Mouse (Mus musculus) embryonic fibroblast, embryonic 13.5 days (primary cell): ENCODE results near the gene Nemf. TPM values are rescaled to one million over a fixed set of nuclear protein-coding genes. Genes with fewer than 3 reads are reported as not detected.
A peak's percentile ranks its signal among the peaks of the same experiment; 100 is the strongest.

Experiments used
- H3K27ac ChIP-seq: 2 replicates; pipeline ENCODE4 v1.5.1; 2012; ENCODE audit warnings: low read length, control low read depth, inconsistent platforms; ENCODE audit not compliant: insufficient read depth
- H3K4me1 ChIP-seq: 2 replicates; pipeline ENCODE4 v1.6.1; 2011; ENCODE audit warnings: low read length; ENCODE audit not compliant: control insufficient read depth, insufficient read depth
- H3K4me3 ChIP-seq: 2 replicates; pipeline ENCODE4 v1.5.1; 2011; ENCODE audit warnings: mild to moderate bottlenecking, control low read depth, low read length; ENCODE audit not compliant: insufficient read depth
- CTCF ChIP-seq: IDR thresholded peaks from 2 replicates; pipeline ENCODE4 v1.5.1; 2011; ENCODE audit warnings: mild to moderate bottlenecking, control low read depth, low read length, moderate library complexity, borderline replicate concordance; ENCODE audit not compliant: insufficient read depth
- POLR2A ChIP-seq: IDR thresholded peaks from 2 replicates; pipeline ENCODE4 v1.6.1; 2011; ENCODE audit warnings: low read depth, mild to moderate bottlenecking, control low read depth, low read length, moderate library complexity
- polyA plus RNA-seq: library from polyadenylated mRNA; stranded (reverse); fragments of >200 nt; gene quantifications from 2 replicates; pipeline ENCODE4 v1.2.4, GENCODE M21; 2011; ENCODE audit warnings: low read depth; ENCODE audit not compliant: missing spikeins, insufficient read length

The Nemf gene
- polyA plus RNA-seq, 1 experiment = 70.2 TPM

DNA sequence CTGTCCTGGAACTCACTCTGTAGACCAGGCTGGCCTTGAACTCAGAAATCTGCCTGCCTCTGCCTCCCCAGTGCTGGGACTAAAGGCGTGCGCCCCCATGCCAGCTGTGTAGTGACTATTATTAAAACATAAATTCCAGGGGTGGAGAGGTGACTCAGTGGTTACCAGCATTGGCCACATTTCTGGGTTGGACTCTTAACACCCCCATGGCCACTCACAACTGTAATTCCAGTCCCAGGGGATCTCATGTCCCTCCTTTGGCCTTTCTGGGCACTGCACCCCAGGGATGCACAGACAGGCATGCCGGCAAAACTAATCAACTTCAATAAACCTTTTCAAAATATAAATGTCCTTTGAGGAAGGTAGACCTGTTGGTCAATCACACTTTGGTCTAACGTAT is 58.7 kb downstream of the Nemf start:
- Histone ChIP-seq H3K4me1 (0 out of 2 replicates have a peak, but pooled peaks cover 4% of the 10 kb centered on the region), H3K4me3 (no peak overlapping the region), H3K27ac (no peak overlapping the region)
- TF ChIP-seq POLR2A = no peak
- no peak for TF ChIP-seq CTCF

- Histone ChIP-seq H3K27ac (peak overlapping the region; percentile 76), H3K4me1 (0 out of 2 replicates have a peak, but pooled peaks cover 4% of the 10 kb centered on the region), H3K4me3 (peak overlapping the region; percentile 77)
- TF ChIP-seq CTCF (no peak), POLR2A (no peak)
Measured at GRCm38 (mm10) chr12:69297411-69298150, 59.4 kb downstream of the Nemf start.

DNA sequence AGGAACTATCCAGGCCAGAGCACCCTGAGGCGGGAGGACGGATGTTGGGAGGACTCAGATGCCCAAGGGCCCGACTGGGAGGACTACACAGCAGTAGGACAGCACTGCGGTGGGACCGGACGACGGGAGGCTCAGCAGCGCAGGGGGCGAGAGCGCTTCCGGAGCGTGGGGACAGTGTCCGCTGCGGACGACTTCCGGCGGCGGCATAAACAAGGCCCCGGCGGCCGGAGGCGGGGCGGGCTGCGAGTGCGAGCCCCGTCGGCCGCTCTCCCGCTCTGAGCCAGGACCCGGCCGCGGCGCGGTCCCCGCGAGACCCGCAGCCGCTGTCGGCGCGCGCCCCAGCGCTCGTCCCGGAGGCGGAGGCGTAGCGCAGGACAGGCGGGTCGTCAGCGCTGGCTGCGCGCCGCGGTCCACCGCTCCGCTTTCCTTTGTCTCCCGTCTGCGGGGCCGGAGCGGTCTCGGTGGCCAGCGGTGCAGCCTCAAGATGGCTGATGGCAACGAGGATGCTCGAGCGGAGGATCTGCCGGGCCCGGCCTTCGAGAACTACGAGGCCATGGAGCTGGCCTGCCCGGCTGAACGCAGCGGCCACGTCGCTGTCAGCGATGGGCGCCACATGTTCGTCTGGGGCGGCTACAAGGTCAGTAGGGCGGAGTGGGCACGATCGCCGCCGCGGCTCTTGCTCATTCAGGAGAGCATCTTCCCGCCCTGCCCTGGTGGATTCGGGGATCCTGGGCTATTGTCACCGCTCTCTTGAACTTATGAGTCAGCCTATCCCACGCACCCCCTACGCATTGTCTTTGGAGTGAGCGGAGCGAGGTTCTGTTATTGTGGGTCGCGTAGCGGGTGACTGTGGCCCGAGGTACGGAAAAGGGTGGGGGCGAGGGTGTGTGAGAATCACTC is 60.2 kb downstream of the Nemf start, which contains the start of gene Klhdc2:
TSS of gene Klhdc2 (plus strand) at position 171 of the 900 bp plus-strand sequence.
- Histone ChIP-seq H3K4me1 (0 out of 2 replicates have a peak, but pooled peaks cover 4% of the 10 kb centered on the region), H3K27ac (peak within 1 kb of the TSS; percentile 76), H3K4me3 (peak within 1 kb of the TSS; percentile 77)
- TF ChIP-seq CTCF (no peak), POLR2A (peak; percentile 79)

GRCm38 (mm10) chr12:69295651-69296050 is 61.3 kb downstream of the Nemf start:
- no peak overlapping the region for H3K27ac ChIP-seq
- H3K4me1 ChIP-seq = 0 out of 2 replicates have a peak, but pooled peaks cover 4% of the 10 kb centered on the region
- no peak overlapping the region for H3K4me3 ChIP-seq
- TF ChIP-seq CTCF (no peak), POLR2A (no peak)

- Histone ChIP-seq H3K27ac (no peak overlapping the region), H3K4me3 (no peak overlapping the region), H3K4me1 (0 out of 2 replicates have a peak, but pooled peaks cover 4% of the 10 kb centered on the region)
- TF ChIP-seq POLR2A (no peak), CTCF (no peak)
Measured at GRCm38 (mm10) chr12:69294936-69295335, 62.0 kb downstream of the Nemf start.

DNA sequence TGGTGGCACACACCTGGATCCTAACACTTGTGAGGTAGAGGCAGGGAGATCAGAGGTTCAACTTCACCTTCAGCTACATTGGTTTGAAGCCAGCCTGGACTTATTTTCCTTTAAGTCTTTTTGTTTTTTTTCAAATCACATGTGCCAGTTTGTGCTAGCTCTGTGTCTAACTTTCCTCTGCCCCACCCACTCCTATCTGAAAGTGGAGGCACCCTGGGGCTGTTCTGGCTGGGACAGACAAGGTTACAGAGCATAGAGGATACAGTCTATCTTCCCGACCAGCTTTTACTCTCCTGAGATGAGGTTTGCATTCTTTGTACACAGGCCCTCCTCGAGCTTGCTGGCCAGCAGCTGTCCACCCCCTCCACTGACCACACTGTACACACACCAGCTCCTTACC is 63.1 kb downstream of the Nemf start:
- TF ChIP-seq CTCF (no peak), POLR2A (no peak)

GRCm38 (mm10) chr12:69292401-69292800 is 64.6 kb downstream of the Nemf start:
- no peak overlapping the region for H3K4me3 ChIP-seq
- H3K27ac ChIP-seq = no peak overlapping the region
- TF ChIP-seq POLR2A (no peak), CTCF (no peak)
- 0 out of 2 replicates have a peak, but pooled peaks cover 4% of the 10 kb centered on the region for H3K4me1 ChIP-seq

More for the DNA sequence above, 63.1 kb downstream of the Nemf start:
- Histone ChIP-seq H3K4me3 (no peak overlapping the region), H3K4me1 (0 out of 2 replicates have a peak, but pooled peaks cover 4% of the 10 kb centered on the region), H3K27ac (no peak overlapping the region)

- H3K4me3 ChIP-seq = no peak overlapping the region
- no peak for TF ChIP-seq CTCF
- no peak for TF ChIP-seq POLR2A
- H3K4me1 ChIP-seq = no peaks in the 10 kb centered on the region
- no peak overlapping the region for H3K27ac ChIP-seq
Measured at GRCm38 (mm10) chr12:69288699-69289098, 68.3 kb downstream of the Nemf start.

DNA sequence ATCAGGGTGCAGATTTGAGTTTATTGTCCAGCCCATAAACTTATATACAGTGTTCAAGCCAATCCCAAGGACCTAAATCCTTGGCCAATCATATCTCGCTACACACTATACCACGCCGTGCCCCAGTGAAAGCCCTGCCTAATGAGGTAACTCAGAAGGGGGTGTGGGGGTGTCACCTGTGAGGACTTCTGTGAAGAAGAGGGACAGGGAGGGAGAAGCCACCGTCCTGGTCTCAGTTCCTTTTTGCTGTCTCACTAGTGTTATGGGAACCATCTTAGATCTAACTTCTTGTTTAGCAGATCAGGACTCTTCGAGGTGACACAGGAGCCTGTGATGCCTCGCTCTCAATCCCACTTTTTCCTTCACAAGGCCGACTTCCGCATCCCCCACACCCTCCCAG is 69.4 kb downstream of the Nemf start:
- H3K4me1 ChIP-seq = no peaks in the 10 kb centered on the region
- TF ChIP-seq POLR2A (no peak), CTCF (no peak)
- H3K27ac ChIP-seq = no peak overlapping the region
- H3K4me3 ChIP-seq = no peak overlapping the region

GRCm38 (mm10) chr12:69283146-69283545 is 73.8 kb downstream of the Nemf start:
- H3K4me3 ChIP-seq = no peak overlapping the region
- no peak for TF ChIP-seq POLR2A
- no peak for TF ChIP-seq CTCF
- H3K27ac ChIP-seq = no peak overlapping the region
- H3K4me1 ChIP-seq = no peaks in the 10 kb centered on the region
